Mouse (Mus musculus) hindbrain, embryonic 14.5 days (tissue): ENCODE measurements around the gene Pzp. TPM values are rescaled to one million over a fixed set of nuclear protein-coding genes. Genes with fewer than 3 reads are reported as not detected.

Experiments used
- polyA plus RNA-seq: library from polyadenylated mRNA; unstranded; fragments of >200 nt; fragmentation: Nextera tagmentation; extraction: Ambion mirVana; gene quantifications from 2 replicates; pipeline ENCODE4 v1.2.1, GENCODE M21; 2014

Gene Pzp
- polyA plus RNA-seq, 1 experiment from 2014 or later = 0.70 TPM

Other genes starting within 250 kb of the Pzp start
- gene Tead4, start 225.9 kb downstream of the Pzp start, polyA plus RNA-seq = 0.27 and 0.32 TPM in 2 replicates
- gene Tulp3, start 170.9 kb downstream of the Pzp start, polyA plus RNA-seq = 14.3 and 20.0 TPM in 2 replicates
- 76.6 and 78.4 TPM in 2 replicates for gene Rhno1, start 163.8 kb downstream of the Pzp start, polyA plus RNA-seq
- gene Foxm1, start 163.8 kb downstream of the Pzp start, polyA plus RNA-seq = 6.7 and 7.7 TPM in 2 replicates
- gene Tex52, start 151.3 kb downstream of the Pzp start, polyA plus RNA-seq = 0.34 and 0.58 TPM in 2 replicates
- gene Gm44596, start 151.2 kb downstream of the Pzp start, polyA plus RNA-seq = not detected in 2 replicates
- gene Nrip2, start 127.4 kb downstream of the Pzp start, polyA plus RNA-seq = 8.9 and 9.0 TPM in 2 replicates
- gene Itfg2, start 101.8 kb downstream of the Pzp start, polyA plus RNA-seq = 36.0 and 39.4 TPM in 2 replicates
- gene Fkbp4, start 88.0 kb downstream of the Pzp start, polyA plus RNA-seq = 293 and 307 TPM in 2 replicates
- 1.3 and 2.3 TPM in 2 replicates for gene A2ml1, start 54.9 kb upstream of the Pzp start, polyA plus RNA-seq
- gene Klrb1a, start 96.8 kb upstream of the Pzp start, polyA plus RNA-seq = not detected in 2 replicates
- gene Clec2h, start 135.7 kb upstream of the Pzp start, polyA plus RNA-seq = not detected in 2 replicates
- 0.51 and 0.78 TPM in 2 replicates for gene Klrb1, start 196.3 kb upstream of the Pzp start, polyA plus RNA-seq